Mouse (Mus musculus) heart, embryonic 11.5 days (tissue): ENCODE data around the gene Slc24a4. TPM values are rescaled to one million over a fixed set of nuclear protein-coding genes. Genes with fewer than 3 reads are reported as not detected.
"Not testable (repeated sequence)": the region's sequence is repeated elsewhere in the genome, so short reads cannot be mapped to it uniquely, and the experiment has no call there.

Experiments used
- ATAC-seq: fragments of 200-750 bp; cut with Nextera tagmentation; replicated peaks from 2 replicates; pipeline ENCODE4 v1.8.0; 2017; ENCODE audit warnings: moderate library complexity; ENCODE audit not compliant: insufficient number of reproducible peaks, low FRiP score, low TSS enrichment
- H3K27ac ChIP-seq: fragments of 300-500 bp; sonication (generic); 2 replicates; pipeline ENCODE4 v1.5.1; 2014; ENCODE audit warnings: mild to moderate bottlenecking, low read depth, low read length
- H3K27me3 ChIP-seq: fragments of 300-500 bp; sonication (generic); 2 replicates; pipeline ENCODE4 v1.6.1; 2014; ENCODE audit warnings: mild to moderate bottlenecking, low read length, mixed read lengths; ENCODE audit not compliant: control insufficient read depth, insufficient read depth
- H3K36me3 ChIP-seq: fragments of 300-500 bp; sonication (generic); 2 replicates; pipeline ENCODE4 v1.6.1; 2014; ENCODE audit warnings: mild to moderate bottlenecking, low read length, moderate library complexity, mixed read lengths; ENCODE audit not compliant: control insufficient read depth, insufficient read depth
- H3K4me1 ChIP-seq: fragments of 300-500 bp; sonication (generic); 2 replicates; pipeline ENCODE4 v1.6.1; 2014; ENCODE audit warnings: low read length; ENCODE audit not compliant: control insufficient read depth, insufficient read depth
- H3K4me2 ChIP-seq: fragments of 300-500 bp; sonication (generic); 2 replicates; pipeline ENCODE4 v1.6.1; 2014; ENCODE audit warnings: mild to moderate bottlenecking, moderate library complexity
- H3K4me3 ChIP-seq: fragments of 300-500 bp; sonication (generic); 2 replicates; pipeline ENCODE4 v1.5.1; 2014; ENCODE audit warnings: low read depth, low read length
- H3K9ac ChIP-seq: fragments of 300-500 bp; sonication (generic); 2 replicates; pipeline ENCODE4 v1.6.1; 2014; ENCODE audit warnings: mild to moderate bottlenecking, low read depth, low read length, moderate library complexity
- H3K9me3 ChIP-seq: fragments of 300-500 bp; sonication (generic); replicated peaks from 2 replicates; pipeline ENCODE4 v1.6.1; 2016; ENCODE audit warnings: low read length; ENCODE audit not compliant: control insufficient read depth
- WGBS: fragments of 180-500 bp; shearing (Covaris S2); extraction: QIAGEN DNeasy Blood & Tissue Kit; methylation state at CpG from one replicate; pipeline ENCODE4 v1.1.7; 2014; ENCODE audit not compliant: insufficient replicate concordance; 5-methylcytosine and 5-hydroxymethylcytosine counted together
- polyA plus RNA-seq: library from polyadenylated mRNA; unstranded; fragments of >200 nt; fragmentation: Nextera tagmentation; extraction: Ambion mirVana; gene quantifications from 2 replicates; pipeline ENCODE4 v1.2.1, GENCODE M21; 2014

Slc24a4 gene
- polyA plus RNA-seq, 1 experiment from 2014 or later: 1.8 TPM

GRCm38 (mm10) chr12:102207245-102207644 lies 78.7 kb downstream of the Slc24a4 start:
- Histone ChIP-seq H3K9me3 (no peaks in the 10 kb centered on the region), H3K27ac (no peak overlapping the region), H3K9ac (no peak overlapping the region), H3K4me3 (no peak overlapping the region), H3K27me3 (no peaks in the 10 kb centered on the region), H3K4me1 (0 out of 2 replicates have a peak, but pooled peaks cover 3% of the 10 kb centered on the region), H3K36me3 (no peaks in the 10 kb centered on the region), H3K4me2 (no peak overlapping the region)
- WGBS: 87% methylated on average over 7 of the region's 7 CpGs
- no peak for ATAC-seq

DNA sequence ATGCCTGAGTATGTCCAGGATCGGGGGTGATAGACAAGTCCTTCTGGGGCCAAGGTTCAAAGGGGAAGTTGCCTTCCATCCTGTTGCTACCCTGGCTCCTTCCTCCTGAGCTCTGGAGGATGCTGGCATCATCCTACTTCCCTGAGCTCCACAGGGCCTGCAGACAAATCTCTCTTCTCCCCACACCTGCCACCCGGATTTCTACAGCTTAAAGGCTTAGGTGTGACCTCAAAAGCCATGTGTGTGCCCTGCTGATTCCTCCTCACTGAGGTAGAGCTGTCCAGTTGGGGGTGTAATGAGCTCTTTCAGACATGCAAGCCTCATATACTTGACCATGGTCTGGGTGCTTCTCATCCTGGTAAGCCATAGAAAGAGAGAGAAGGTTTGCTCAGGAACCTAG lies 82.3 kb downstream of the Slc24a4 start:
- Histone ChIP-seq H3K4me3 (no peak overlapping the region), H3K4me1 (0 out of 2 replicates have a peak, but pooled peaks cover 3% of the 10 kb centered on the region), H3K36me3 (no peaks in the 10 kb centered on the region), H3K9ac (no peak overlapping the region), H3K9me3 (no peaks in the 10 kb centered on the region), H3K27me3 (no peaks in the 10 kb centered on the region), H3K4me2 (no peak overlapping the region), H3K27ac (no peak overlapping the region)
- WGBS: 72% methylated on average over 2 of the region's 2 CpGs
- no peak for ATAC-seq

DNA sequence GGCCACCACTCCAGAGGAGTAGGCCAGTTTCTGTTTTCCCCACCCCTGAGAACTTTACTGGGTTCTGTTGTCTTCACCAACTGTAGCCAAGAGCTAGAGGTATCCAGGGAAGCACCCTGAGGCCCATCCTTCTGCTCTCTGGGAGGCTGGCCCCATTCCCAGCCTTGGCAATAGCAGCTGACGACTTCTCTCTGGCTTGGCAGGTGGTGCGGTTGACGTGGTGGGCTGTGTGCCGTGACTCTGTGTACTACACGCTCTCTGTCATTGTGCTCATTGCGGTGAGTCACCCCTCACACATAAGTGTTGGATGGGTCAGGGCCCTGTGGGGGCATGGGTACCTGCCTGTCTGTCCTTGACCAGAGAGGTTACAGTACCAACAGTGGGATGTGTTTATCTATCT lies 94.9 kb downstream of the Slc24a4 start:
- H3K27ac ChIP-seq: no peak overlapping the region
- no peak overlapping the region for H3K4me2 ChIP-seq
- no peaks in the 10 kb centered on the region for H3K9me3 ChIP-seq
- H3K4me1 ChIP-seq: no peaks in the 10 kb centered on the region
- H3K9ac ChIP-seq: no peak overlapping the region
- no peak overlapping the region for H3K4me3 ChIP-seq
- no peaks in the 10 kb centered on the region for H3K36me3 ChIP-seq
- ATAC-seq: no peak
- peaks cover 2% of the 10 kb centered on the region; the same call in 1 of the 2 replicates for H3K27me3 ChIP-seq
- 85% methylated on average over 6 of the region's 6 CpGs for WGBS

GRCm38 (mm10) chr12:102224112-102224511 lies 95.6 kb downstream of the Slc24a4 start:
- H3K9me3 ChIP-seq, H3K4me2 ChIP-seq, H3K36me3 ChIP-seq, H3K9ac ChIP-seq, H3K4me1 ChIP-seq, ATAC-seq, H3K27me3 ChIP-seq, H3K27ac ChIP-seq, H3K4me3 ChIP-seq: not testable (repeated sequence)
- 71% methylated on average over 2 of the region's 2 CpGs for WGBS

DNA sequence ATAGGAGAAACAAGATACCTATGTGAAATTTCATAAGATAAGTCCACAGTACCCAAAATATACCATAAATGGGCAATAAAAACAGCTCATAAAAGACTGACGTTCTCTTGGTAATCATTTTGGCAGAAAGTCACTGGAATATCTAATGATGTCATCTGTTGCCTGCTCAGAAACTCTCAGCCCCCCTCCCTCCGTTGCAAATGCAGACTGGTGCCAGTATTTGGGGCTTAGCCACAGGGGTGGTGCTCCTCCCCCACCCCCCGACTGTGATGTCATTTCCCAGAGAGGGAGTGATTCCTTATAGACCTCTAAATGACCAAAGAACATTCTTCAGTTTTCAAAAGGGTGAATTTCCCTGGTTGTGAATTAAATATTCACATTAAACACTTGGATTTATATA lies 96.6 kb downstream of the Slc24a4 start:
- Histone ChIP-seq H3K27ac (no peak overlapping the region), H3K27me3 (no peaks in the 10 kb centered on the region), H3K4me3 (no peak overlapping the region), H3K4me1 (no peaks in the 10 kb centered on the region), H3K4me2 (no peak overlapping the region), H3K36me3 (no peaks in the 10 kb centered on the region), H3K9me3 (no peaks in the 10 kb centered on the region), H3K9ac (no peak overlapping the region)
- no peak for ATAC-seq
- 39% methylated on average over 3 of the region's 3 CpGs for WGBS

DNA sequence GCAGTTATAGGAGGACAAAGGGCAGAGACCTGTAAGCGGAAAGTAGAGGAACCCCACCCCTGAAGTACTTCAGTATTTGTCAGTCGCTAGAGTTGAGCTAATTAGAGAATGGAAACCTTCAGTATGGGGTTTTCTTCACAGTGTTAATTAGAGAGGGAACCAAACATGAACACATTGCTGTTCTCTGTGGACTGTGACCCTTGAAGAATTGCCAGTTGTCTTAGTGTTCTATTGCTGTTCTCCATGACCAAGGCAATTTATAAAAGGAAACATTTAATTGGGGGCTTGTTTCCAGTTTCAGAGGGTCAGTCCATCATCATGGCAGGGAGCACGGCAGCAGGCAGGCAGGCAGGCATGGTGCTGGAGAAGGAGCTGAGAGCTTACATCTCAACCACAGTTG lies 107.0 kb downstream of the Slc24a4 start:
- no peak for ATAC-seq
- WGBS: 77% methylated on average over 3 of the region's 3 CpGs

GRCm38 (mm10) chr12:102236317-102236716 lies 107.8 kb downstream of the Slc24a4 start:
- Histone ChIP-seq H3K36me3 (no peaks in the 10 kb centered on the region), H3K4me1 (no peaks in the 10 kb centered on the region), H3K9me3 (no peaks in the 10 kb centered on the region), H3K27me3 (no peaks in the 10 kb centered on the region), H3K9ac (no peak overlapping the region), H3K4me2 (no peak overlapping the region), H3K4me3 (no peak overlapping the region), H3K27ac (no peak overlapping the region)
- ATAC-seq: no peak
- WGBS: 84% methylated on average over 6 of the region's 6 CpGs

More for the DNA sequence above, 107.0 kb downstream of the Slc24a4 start:
- Histone ChIP-seq H3K4me1 (no peaks in the 10 kb centered on the region), H3K27ac (no peak overlapping the region), H3K4me3 (no peak overlapping the region), H3K9me3 (no peaks in the 10 kb centered on the region), H3K27me3 (no peaks in the 10 kb centered on the region), H3K4me2 (no peak overlapping the region), H3K36me3 (no peaks in the 10 kb centered on the region), H3K9ac (no peak overlapping the region)

- H3K4me2 ChIP-seq: no peak overlapping the region
- H3K36me3 ChIP-seq: no peaks in the 10 kb centered on the region
- H3K27me3 ChIP-seq: no peaks in the 10 kb centered on the region
- H3K9me3 ChIP-seq: no peaks in the 10 kb centered on the region
- H3K4me1 ChIP-seq: peaks cover 3% of the 10 kb centered on the region; the same call in 1 of the 2 replicates
- WGBS: 51% methylated on average over 6 of the region's 6 CpGs
- no peak overlapping the region for H3K4me3 ChIP-seq
- no peak for ATAC-seq
- H3K9ac ChIP-seq: no peak overlapping the region
- H3K27ac ChIP-seq: no peak overlapping the region
Measured at GRCm38 (mm10) chr12:102242076-102242722, 113.7 kb downstream of the Slc24a4 start.

GRCm38 (mm10) chr12:102243915-102244314 lies 115.4 kb downstream of the Slc24a4 start:
- Histone ChIP-seq H3K36me3 (no peaks in the 10 kb centered on the region), H3K9ac (no peak overlapping the region), H3K4me3 (no peak overlapping the region), H3K27ac (no peak overlapping the region), H3K4me1 (peaks cover 3% of the 10 kb centered on the region; the same call in 1 of the 2 replicates), H3K27me3 (no peaks in the 10 kb centered on the region), H3K4me2 (no peak overlapping the region), H3K9me3 (no peaks in the 10 kb centered on the region)
- 12% methylated on average over 1 of the region's 1 CpGs for WGBS
- ATAC-seq: no peak
